Mouse (Mus musculus) layer of hippocampus, adult 18-20 months (tissue): ENCODE measurements around the gene Dusp10. TPM values are rescaled to one million over a fixed set of nuclear protein-coding genes. Genes with fewer than 3 reads are reported as not detected.

Experiments
- DNase-seq, 2 experiments: peaks; one replicate each; pipeline ENCODE4 v3.0.0; 2022; ENCODE audit warnings: low spot score in 2 of 2
- total RNA-seq, 2 experiments: library from RNA; stranded (reverse); gene quantifications; 2 replicates each; pipeline ENCODE4 v1.2.3; 2021

The Dusp10 gene
- total RNA-seq, 2 experiments from 2014 or later = 4.6 to 5.2 TPM

- DNase-seq = no peak
Measured at GRCm38 (mm10) chr1:184030070-184030802, 17.1 kb downstream of the Dusp10 start.

DNA sequence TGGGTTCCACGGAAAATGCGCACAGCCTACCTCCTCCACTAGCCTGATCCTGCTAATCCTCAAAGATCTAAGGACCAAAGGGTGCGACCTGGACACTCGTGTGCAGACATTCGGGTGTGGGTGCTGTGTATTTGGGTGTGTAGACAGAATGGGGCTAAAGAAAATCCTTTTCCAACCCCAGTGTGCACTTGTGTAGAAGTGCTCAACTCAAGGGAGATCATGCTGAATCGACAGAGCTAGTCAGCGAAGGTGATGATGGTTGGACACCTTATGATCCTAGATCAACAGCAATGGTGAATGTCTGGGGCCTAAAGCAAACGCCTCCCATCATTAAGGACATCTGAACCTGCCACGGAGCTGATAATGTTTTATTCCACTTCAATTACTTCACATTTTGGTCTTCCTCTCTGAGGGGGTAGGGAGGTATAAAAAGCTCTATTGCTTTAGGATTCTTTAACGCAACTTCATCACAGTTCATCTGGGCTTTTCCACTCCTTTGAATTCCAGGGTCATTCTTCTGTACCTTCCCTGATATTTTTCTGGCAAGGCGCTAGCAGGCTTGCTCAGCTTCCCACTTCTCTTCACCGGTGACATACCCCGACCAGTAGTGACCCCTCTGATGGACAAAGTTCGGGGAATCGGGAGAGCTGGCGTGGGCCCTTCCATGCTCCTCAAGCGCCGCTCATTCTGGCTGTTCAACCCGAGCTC, 19.7 kb downstream of the Dusp10 start:
- DNase-seq = no peak

DNA sequence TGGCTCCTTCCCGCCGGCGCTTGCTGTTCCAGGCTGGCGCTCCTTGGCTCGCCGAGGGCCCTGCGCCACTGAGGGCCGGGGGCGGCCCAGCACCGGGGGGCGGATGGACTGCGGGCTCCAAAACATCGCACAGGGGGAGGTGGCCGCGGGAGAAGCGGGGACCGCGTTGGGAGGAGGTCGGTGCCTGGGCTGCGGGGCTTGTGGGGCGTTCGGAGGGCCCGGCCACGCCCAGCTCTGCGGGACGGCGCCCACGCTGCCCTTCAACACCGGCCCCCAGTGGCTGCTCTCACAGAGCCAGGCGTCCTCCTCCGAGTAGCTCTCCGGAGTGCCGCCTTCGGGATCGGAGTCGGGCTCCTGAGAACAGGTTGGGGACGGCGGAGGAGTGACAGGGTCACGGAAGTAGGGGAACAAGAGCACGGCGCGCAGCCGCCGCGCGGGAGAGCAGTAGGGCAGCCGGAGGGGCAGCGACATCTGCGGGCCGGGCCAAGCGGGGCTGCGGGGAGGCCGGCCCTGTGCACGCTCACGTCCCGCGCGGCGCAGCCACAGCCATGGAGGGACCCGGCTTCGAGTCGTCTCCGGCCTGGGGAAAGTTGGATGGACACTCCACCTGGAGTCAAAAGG, 20.4 kb downstream of the Dusp10 start:
- DNase-seq = peak; percentile 22 to 48

- peak; percentile 94 to 99 for DNase-seq
Measured at GRCm38 (mm10) chr1:184034011-184034557, 21.0 kb downstream of the Dusp10 start, which contains the start of gene 1700056E22Rik. TSS of gene 1700056E22Rik (minus strand) at chr1:184034301.

DNA sequence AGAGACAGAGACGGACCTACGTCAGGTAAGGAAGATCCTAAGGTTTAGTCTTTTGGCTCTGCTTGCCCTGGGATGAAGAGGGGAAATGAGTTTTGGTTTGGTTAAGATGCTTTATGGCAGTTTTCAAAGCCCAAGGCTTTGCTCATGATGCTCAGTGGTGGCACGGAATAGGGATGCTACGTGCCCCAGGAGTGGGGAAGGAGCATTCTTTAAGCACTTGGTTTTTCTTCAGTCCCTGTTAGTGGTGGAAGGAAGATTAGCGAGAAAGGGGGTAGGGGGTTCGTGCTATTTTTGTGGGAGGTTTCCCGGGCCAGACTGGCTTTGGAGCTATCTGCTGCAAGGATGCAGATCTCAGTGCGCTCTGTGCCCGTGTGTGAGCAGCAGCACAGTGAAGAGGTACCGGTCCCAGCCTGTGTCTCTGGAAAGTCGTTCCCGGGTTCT, 21.7 kb downstream of the Dusp10 start:
- no peak for DNase-seq

- no peak for DNase-seq
Measured at GRCm38 (mm10) chr1:184035346-184035903, 22.3 kb downstream of the Dusp10 start.

DNA sequence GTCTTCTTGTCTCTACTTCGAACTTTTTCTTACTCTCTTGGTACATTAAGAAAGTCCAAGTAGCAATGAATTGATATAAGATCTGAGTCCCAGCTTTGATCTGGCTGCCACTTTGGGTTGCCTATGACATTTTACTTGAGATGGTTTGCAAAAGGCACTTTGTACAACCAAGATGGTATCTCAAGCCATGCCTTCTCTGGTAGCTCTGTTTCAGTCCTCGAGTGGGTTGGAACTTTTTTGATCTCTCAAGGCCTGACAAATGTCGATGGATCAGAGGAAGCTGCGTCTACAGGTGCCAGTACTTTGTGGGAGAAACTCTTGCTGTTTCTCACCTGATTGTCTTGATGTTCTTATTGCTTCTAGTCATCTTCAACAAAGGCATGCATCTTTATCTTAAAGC, 24.7 kb downstream of the Dusp10 start:
- no peak for DNase-seq

GRCm38 (mm10) chr1:184039301-184039700, 26.2 kb downstream of the Dusp10 start:
- DNase-seq = no peak

DNA sequence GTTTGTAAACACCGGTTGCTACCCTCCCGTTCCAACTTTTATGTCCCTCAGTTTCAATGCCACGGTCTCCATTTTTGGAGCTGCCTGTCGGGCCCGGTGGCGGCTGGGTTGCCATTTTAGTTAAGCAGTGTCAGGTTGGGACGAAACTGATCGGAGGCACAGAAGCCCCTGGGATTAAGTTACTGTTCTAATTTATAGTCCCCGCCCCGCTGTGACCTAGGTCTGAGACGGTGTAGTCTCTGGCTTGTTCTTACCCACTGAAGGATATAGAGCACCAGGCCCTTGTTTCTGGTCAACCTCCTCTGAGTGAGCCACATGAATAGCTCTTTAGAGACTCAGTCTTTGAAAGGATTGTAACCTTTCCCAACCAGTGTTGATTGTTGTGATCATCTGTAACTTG, 27.1 kb downstream of the Dusp10 start:
- DNase-seq = no peak

DNA sequence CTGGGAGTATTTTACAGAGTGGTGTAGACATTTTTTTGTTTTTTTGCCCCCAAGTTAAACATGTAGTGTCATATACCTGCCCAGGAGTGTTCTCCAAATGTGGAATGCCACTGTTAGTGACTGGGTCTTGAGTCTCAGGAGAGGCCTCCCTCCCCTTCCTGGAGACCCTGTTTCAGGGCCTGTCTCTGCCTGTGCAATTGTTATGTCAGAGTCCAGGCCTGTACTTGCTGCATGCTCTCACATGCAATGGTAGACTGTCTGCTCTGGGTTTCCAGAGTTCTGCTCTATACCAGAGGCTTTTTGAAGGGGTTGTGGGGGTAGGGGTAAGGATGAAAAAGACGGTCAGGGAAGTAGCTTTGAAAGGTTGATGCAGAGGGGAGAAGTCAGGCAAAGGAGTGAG, 27.8 kb downstream of the Dusp10 start:
- no peak for DNase-seq

DNA sequence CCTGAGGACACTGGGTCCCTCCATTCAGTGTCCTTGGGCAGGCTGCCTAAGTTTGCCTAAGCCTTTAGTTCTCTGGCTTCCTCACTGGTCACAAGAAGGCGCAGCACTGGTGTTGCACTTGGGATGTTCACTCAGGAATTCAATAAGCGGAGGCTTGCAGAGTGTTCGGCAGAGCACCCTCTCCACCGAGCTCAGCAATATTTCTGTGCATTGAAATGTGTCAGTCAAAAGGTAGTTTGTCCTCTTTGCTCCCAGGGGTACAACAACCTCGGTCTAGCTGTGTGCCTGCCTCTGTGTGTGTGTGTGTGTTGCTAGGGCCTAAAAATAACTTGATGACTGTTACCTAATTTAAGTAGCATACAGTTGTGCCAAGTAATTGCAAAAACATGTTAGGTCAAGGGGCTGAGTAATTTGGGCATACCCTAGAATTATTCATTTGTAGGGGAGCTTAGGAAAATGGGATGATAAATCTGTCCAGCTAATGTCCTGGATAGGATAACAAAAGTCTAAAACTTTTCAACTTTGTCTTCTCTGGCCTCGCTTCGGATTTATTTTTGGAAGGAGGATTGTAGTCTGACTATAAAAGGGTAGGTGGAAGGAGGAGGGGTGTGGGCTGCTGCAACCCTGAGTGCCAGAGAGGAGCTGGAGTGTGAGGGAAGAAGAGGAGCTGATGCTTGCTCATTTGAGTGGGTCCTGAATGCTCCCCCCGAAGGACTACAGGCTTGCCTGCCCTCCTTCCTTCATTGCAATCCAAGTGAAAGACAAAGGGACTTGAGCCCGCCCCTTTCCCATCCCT, 28.9 kb downstream of the Dusp10 start:
- DNase-seq = no peak

DNA sequence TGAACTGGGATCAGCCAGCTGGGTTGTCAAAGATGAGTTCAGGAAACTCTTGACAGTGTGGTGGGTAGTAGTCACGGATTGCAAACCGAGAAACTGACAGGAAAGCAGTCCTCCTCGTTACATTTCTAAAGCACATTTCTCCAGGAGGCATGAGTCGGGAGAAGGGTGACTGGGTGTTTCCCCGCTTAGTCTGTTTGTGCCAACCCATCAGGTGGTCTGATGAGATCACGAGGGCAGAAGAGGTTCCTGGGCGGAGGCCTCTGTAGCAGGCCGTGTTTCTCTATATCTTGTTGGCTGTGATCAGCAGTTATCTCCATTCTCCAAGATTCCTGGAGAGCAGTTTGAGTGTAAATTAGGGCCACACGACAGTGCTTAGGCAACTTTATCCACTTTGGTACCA, 29.6 kb downstream of the Dusp10 start:
- no peak for DNase-seq

DNA sequence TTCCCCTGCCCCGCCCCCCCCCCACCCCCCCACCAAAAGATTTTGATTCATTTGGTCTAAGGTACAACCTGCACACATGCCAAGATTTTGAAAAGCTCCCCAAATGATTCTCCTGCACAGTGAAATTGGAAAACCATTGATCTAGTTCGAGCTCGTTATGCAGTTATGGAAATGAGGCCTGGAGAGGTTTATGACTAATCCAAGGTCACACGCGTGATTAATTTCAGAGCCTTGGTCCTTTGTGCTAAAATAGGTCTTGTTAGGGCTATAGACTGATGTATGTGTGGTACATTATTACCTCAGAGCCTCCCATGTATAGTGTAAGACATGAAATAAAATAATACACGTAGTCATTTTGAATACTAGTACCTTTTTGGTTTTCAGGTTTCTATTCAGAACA, 30.3 kb downstream of the Dusp10 start:
- no peak for DNase-seq

DNA sequence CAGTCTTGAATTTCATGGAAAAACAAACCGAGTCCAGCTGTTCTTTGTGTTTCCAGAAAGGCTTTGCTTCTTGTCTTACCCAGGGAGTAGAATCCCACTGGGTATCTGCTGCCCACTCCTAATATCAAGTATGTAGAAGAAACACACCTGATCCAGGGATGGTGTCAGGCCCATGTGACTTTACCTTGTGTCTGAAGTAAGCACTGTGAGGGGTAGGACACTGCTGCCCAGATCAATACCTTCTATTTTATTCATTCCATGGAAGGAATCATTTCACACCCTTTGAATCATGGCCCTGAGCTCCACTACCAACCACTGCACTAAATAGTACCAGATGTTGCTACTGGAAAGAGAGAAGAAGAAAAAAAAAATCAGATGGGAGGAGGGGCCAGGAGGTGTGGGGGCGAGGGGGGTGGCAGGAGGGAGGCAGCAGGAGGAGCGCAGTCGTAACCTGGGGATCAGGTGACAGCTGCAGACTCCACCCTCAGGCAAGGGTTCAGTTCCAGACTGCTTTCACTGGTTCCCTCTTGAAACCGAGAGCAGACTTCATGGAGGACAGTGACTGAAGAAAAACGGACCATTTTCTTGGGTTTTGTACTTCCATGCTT, 33.1 kb downstream of the Dusp10 start:
- no peak for DNase-seq

DNA sequence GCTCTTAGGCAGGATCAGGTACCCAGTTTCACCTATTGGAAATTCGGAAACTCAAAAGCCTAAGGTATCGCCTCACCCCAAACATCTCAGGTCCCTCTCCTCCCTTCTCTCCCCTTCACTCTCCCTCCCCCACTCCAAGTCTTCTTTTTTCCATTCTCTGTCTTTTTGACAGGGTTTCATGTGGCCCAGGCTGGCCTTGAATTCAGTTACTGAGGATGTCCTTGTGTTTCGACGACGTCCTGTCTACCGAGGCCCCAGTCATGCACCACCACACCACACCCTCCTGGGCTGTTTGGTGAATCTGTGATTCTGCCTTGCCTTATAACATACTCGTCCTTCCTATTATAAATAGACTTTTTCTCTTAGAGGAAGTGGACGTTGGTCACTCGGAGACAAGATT, 34.7 kb downstream of the Dusp10 start:
- DNase-seq = no peak

DNA sequence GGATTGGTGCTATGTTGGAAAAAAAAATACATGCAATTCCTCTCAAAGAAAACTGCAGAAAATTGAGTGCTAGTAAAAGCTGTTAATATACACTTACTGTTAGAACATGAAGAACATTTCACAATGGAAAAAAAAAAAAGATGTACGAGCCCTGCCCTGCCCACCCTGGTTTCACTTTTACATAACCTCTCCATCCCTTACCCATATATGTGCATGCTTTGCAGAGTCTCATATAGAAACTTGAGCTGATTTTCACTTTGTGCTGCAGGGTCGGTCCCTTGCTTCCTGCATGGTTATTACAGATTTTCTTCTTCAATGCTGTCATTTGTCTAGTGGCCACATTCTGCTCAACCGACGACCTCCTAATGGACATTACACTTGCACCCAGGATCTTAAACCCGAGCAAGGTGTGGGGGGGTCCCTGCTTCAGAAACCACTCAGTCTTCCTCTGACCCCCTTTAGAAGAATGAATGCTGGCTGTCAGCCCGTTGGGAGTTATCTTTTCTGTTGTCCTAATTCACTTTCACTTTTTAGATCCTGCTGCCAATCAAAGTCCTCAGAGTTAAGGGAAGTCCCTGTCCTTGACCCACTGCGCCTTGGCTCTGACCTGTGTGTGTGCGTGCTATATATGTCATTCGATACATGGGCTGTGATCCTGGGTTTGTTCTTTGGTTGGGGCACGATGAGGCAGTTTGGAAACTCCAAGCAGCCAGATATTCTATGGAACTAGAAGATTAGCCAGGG, 35.7 kb downstream of the Dusp10 start:
- DNase-seq = no peak

DNA sequence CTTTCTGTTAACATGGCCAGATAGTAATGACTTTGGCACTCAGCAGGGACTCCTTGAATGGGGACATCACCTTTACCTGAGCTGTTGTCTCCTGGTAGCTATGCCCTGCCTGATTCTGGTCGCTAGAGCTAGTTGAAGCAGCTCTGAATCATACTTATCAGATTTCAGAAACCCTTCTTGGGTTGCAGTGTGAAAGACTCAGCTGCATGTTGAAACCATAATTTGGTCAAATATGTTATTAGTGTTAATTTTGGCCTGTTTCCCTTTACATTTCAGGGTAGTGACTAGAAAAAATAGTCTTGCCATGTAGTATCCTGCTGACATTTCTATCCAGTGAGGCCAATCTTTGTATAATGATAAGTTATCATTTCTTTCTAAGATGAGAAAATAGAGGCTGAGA, 38.2 kb downstream of the Dusp10 start:
- no peak for DNase-seq

- no peak for DNase-seq
Measured at GRCm38 (mm10) chr1:184051824-184052223, 38.7 kb downstream of the Dusp10 start.

DNA sequence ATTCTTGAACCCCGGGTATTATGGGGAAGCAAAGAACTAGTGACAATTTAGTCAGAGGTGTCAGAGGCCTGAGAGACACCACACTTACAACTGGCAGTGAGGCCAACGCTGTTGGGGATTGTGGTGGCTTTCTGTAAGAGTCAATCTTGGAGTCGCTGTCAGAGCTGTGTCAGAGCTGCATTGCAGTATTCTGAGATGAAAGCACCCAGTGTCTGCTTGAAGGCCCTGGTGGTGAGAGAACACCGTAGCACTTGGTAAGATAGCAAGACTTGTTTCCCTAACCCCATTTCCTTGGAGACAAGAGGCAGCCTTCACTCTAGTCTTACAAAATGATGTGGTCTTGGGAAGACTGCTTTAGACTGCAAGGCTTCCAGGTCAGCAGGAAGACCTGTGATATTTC, 39.2 kb downstream of the Dusp10 start:
- no peak for DNase-seq

- no peak for DNase-seq
Measured at GRCm38 (mm10) chr1:184053141-184053540, 40.0 kb downstream of the Dusp10 start.
